ENCODE assay signal across 11 mouse cellular contexts in genomic region chr12:71429561-71430200, GRCm38 (mm10).
A peak's percentile ranks its signal among the peaks of the same experiment; 100 is the strongest.
DNase-seq lines count a peak whose midpoint lies in the region; ATAC-seq and TF ChIP-seq lines count a peak whose summit lies in the region.
"Had no signal": no experiment of that assay in that cellular context is flagged by ENCODE, and none has a peak within 500 bp of the region (broad histone marks: within the 10 kb centered on the region; RNA-seq: fewer than 3 reads in every experiment).

No protein-coding gene starts in this region.

- no peak overlapping the region for H3K9ac ChIP-seq in forebrain, embryonic 16.5 days (replicated peaks; ENCODE audit: low read depth, low read length)
- no peak overlapping the region for H3K9ac ChIP-seq in neural tube, embryonic 13.5 days
- H3K9ac ChIP-seq: limb, embryonic 12.5 days had no signal

- DNase-seq in kidney, postnatal 25 days = peak; percentile 43 to 49
- DNase-seq in kidney, postnatal 4 days = no peak
- peak; percentile 82 for DNase-seq in brain, embryonic 14.5 days (ENCODE audit: low read depth)
- no peak for DNase-seq in spleen, postnatal 10 days (ENCODE audit: low spot score in 2 of 2)
- DNase-seq in cerebellum, adult 11 months = no peak
- DNase-seq: gastrocnemius, postnatal 36 days; right cerebral cortex, postnatal 4 days had no signal

- peak overlapping the region; percentile 36; the same call in 1 of the 2 replicates for H3K27ac ChIP-seq in forebrain, embryonic 16.5 days (ENCODE audit: low read length)
- H3K27ac ChIP-seq in neural tube, embryonic 13.5 days (replicated peaks) = peak overlapping the region; percentile 49; the same call in 1 of the 2 replicates
- H3K27ac ChIP-seq: limb, embryonic 12.5 days had no signal

- ATAC-seq in forebrain, embryonic 16.5 days = 0 out of 2 replicates have a peak, but pooled peaks have one; percentile 11
- ATAC-seq in neural tube, embryonic 13.5 days (ENCODE audit: low read depth) = 0 out of 2 replicates have a peak, but pooled peaks have one; percentile 44
- no peak for ATAC-seq in erythroblast, adult 5-6 weeks (replicated peaks; ENCODE audit: low FRiP score, poor library complexity, severe bottlenecking)

- H3K27me3 ChIP-seq in forebrain, embryonic 16.5 days (replicated peaks; ENCODE audit: control insufficient read depth, insufficient read depth, low read length) = no peaks in the 10 kb centered on the region
- peaks cover 8% of the 10 kb centered on the region; the same call in 1 of the 2 replicates for H3K27me3 ChIP-seq in neural tube, embryonic 13.5 days

- H3K36me3 ChIP-seq in forebrain, embryonic 16.5 days (ENCODE audit: control insufficient read depth, insufficient read depth) = no peaks in the 10 kb centered on the region
- no peaks in the 10 kb centered on the region for H3K36me3 ChIP-seq in neural tube, embryonic 13.5 days
- H3K36me3 ChIP-seq: limb, embryonic 12.5 days had no signal

- H3K4me1 ChIP-seq in forebrain, embryonic 16.5 days (replicated peaks; ENCODE audit: control insufficient read depth, insufficient read depth, low read length) = peaks cover 20% of the 10 kb centered on the region
- H3K4me1 ChIP-seq in neural tube, embryonic 13.5 days (replicated peaks) = peaks cover 48% of the 10 kb centered on the region

- 12% methylated on average over 13 of the region's 13 CpGs for WGBS in forebrain, embryonic 16.5 days
- 13% methylated on average over 13 of the region's 13 CpGs for WGBS in neural tube, embryonic 13.5 days

- H3K9me3 ChIP-seq in forebrain, embryonic 16.5 days (ENCODE audit: control insufficient read depth, low read length) = no peaks in the 10 kb centered on the region
- H3K9me3 ChIP-seq in neural tube, embryonic 13.5 days = no peaks in the 10 kb centered on the region
- H3K9me3 ChIP-seq: limb, embryonic 12.5 days had no signal

- no peak overlapping the region for H3K4me3 ChIP-seq in forebrain, embryonic 16.5 days (replicated peaks; ENCODE audit: low read length)
- H3K4me3 ChIP-seq in neural tube, embryonic 13.5 days = no peak overlapping the region
- H3K4me3 ChIP-seq: limb, embryonic 12.5 days had no signal

- no peak for TF ChIP-seq POLR2A in brain, embryonic 14.5 days (IDR thresholded peaks at IDR 0.05; ENCODE audit: borderline replicate concordance, extremely low read depth, insufficient read depth, insufficient read length, poor library complexity, severe bottlenecking)

- H3K4me2 ChIP-seq in forebrain, embryonic 16.5 days (ENCODE audit: low read length) = no peak overlapping the region
- no peak overlapping the region for H3K4me2 ChIP-seq in neural tube, embryonic 13.5 days
- H3K4me2 ChIP-seq: limb, embryonic 12.5 days had no signal

- TF ChIP-seq CTCF in brain, embryonic 14.5 days (IDR thresholded peaks at IDR 0.05; ENCODE audit: borderline replicate concordance, extremely low read depth, insufficient read depth, insufficient read length) = no peak

Comparison
In these comparisons a context has a peak if more than half of its experiments do, and no peak if none do; other contexts are left out.
1. DNase-seq: peak in kidney, postnatal 25 days (2 of 2) and brain, embryonic 14.5 days (single experiment); none in kidney, postnatal 4 days (0 of 2), spleen, postnatal 10 days (0 of 2) and cerebellum, adult 11 months (single experiment).